Mouse (Mus musculus): ENCODE measurements around the gene Map2k2. TPM values are rescaled to one million over a fixed set of nuclear protein-coding genes. Genes with fewer than 3 reads are reported as not detected.
A peak's percentile ranks its signal among the peaks of the same experiment; 100 is the strongest.

Map2k2 gene
- polyA plus RNA-seq, 1 experiment from 2014 or later, result 167 TPM

DNA sequence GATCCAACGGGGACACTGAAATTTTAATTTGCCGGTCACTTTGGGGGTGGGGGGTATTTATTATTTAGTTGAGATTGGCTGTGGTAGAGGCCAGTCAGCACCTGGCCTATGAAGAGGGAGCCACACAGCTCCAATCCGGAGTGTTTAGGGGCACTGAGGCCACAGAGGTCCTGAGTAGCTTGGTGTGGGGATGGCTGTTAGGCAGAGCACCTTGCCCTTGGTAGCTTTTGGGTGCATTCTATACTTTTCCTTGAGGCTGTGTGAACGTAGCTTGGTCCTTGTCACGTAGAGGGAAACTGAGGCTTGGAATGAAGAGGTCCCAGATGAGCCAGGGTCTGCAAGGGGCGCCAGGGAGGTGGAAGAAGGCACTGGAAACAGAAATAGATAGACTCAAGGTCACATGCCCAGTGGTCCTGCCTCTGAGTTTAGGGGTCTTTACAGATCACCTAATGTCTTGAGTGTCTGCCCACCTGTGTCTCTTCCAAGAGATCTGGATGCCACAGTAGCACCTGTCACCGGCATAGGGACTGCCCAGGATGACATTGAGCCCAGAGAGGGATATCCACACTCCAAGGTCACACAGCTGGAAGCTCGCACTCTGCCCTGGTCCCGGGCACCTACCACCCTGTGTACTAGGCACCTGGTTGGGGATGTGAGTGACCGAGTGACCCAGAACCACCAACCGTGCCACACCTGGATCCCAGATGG is 33.3 kb downstream of the Map2k2 start:
- peak overlapping the region; percentile 99 for H3K4me3 ChIP-seq
- no peaks in the 10 kb centered on the region for H3K27me3 ChIP-seq (replicated peaks)
- no peak for ATAC-seq
- H3K9ac ChIP-seq, result peak overlapping the region; percentile 95
- no peaks in the 10 kb centered on the region for H3K9me3 ChIP-seq (replicated peaks)
- 52% methylated on average over 11 of the region's 11 CpGs for WGBS (ENCODE audit: insufficient replicate concordance)
- peak overlapping the region; percentile 99 for H3K4me2 ChIP-seq
- H3K4me1 ChIP-seq, result peaks cover 74% of the 10 kb centered on the region
- peak overlapping the region; percentile 89 for H3K27ac ChIP-seq
- H3K36me3 ChIP-seq, result peaks cover 57% of the 10 kb centered on the region

DNA sequence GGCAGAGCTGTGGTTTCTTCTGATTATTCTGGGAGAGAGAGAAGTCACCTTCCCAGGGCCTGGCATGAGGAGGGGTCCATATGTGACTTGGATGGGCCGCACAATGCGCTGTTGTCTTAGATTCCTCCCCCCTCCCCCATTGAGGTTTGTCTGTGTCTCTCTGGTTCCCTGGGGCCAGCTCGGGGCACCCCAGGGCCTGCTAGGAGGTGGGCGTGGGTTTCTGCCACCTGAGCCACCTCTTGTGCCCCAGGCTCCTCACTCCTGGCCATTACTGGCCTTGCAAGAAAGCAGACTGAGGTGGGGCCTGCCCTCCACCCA is 33.8 kb downstream of the Map2k2 start:
- Histone ChIP-seq H3K4me1 (peaks cover 73% of the 10 kb centered on the region), H3K4me2 (peak overlapping the region; percentile 99), H3K36me3 (peaks cover 62% of the 10 kb centered on the region), H3K4me3 (peak overlapping the region; percentile 99), H3K27me3 (replicated peaks) (no peaks in the 10 kb centered on the region), H3K9me3 (replicated peaks) (no peaks in the 10 kb centered on the region), H3K27ac (peak overlapping the region; percentile 89), H3K9ac (peak overlapping the region; percentile 95)
- 49% methylated on average over 4 of the region's 4 CpGs for WGBS (ENCODE audit: insufficient replicate concordance)
- ATAC-seq, result no peak

DNA sequence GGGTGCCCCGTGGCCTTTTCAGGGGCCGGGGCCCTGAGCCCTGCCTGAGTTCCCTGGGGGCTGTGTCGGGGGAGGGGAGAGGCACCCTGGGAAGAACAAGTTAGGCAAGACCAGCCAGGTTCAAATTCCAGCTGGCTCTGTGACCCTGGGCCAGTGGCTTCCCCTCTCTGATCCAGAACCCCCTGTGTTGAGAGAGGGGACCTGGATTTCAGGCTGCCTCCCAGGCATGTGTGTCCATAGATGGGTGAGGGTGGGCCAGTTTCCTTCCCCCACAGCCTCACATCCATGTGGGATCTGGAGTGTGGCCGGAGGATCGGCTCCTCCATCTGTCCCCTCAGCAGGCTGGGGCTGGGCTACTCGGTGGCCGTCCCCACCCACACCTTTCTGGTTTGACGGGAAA is 34.3 kb downstream of the Map2k2 start:
- peaks cover 73% of the 10 kb centered on the region for H3K4me1 ChIP-seq
- ATAC-seq, result no peak

DNA sequence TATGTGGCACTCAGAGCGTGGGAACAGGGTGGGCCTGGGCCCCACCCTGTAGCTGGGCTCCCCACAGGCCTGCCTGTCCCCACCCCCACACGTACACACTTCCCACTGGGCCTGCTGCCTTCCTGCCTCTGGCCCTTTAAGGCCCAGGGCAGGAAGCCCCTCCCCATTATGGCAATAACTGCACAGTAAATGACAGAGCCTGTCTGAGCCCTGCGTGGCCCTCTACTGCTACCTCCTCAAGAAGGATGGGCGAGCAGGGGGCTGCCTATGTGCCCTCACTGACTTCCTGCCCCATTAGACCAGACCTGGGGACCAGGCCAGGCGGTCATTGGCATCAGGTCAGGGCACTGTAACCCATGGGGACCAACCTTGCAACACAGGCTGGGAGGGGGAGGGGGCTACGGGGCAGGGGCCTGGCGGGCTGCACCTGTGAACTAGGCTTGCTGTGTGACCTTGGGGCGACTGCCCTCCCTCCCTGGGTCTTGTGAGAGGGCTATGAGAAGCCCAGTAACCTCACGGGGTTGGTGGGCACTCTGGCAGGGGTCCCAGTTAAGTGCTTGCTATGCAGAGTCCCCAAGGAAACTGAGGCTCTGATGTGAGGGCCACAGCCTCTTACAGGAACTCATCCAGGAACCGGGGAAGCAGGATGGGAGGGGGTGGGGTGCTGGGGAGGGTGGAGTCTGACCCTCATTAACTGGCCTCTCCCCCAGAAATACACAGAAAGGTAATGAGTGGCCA is 35.2 kb downstream of the Map2k2 start:
- ATAC-seq, result no peak
- H3K4me1 ChIP-seq, result peaks cover 74% of the 10 kb centered on the region

More for the DNA sequence above, 34.3 kb downstream of the Map2k2 start:
- Histone ChIP-seq H3K9me3 (replicated peaks) (no peaks in the 10 kb centered on the region), H3K4me2 (peak overlapping the region; percentile 99), H3K36me3 (peaks cover 67% of the 10 kb centered on the region), H3K27me3 (replicated peaks) (no peaks in the 10 kb centered on the region), H3K27ac (peak overlapping the region; percentile 89), H3K4me3 (peak overlapping the region; percentile 99), H3K9ac (peak overlapping the region; percentile 95)
- 33% methylated on average over 8 of the region's 8 CpGs for WGBS (ENCODE audit: insufficient replicate concordance)

DNA sequence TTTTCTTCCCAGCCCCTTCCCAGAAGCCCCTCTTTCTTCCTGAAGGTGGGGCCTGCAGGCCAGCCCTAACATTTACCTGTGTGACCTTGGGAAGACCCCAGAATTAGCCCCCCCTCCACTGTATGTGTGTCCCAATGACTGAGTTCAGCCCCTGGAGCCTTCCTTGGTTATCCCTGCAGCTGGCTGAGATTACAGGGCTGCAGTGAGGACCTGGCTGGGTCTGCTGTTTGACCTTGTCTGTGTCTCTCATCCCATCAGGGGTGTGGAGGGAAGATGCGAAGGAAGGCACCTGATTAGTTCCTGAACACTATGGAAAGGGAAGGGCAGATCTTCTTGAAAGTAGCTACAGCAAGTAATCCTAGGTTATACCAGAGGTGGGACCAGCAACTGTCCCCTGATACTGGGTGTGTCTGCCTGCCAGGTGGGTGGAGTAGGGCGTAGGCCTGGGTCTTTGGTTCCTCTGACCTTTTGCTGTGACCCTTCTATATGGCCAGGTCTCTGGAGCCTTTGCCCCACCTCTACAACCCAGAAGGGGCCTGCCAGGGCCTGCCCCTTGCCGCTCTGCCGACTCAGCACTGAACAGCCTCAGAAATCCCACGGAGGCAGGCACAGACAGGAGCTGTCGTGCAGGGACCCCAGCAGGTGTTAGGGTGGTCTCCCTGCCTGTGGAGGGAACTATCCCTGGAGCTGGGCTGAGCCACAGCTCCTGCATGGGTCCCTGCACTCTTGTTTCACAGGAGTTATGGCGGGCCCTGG is 35.9 kb downstream of the Map2k2 start:
- ATAC-seq, result no peak
- peak overlapping the region; percentile 99 for H3K4me3 ChIP-seq
- peaks cover 83% of the 10 kb centered on the region for H3K36me3 ChIP-seq
- peaks cover 81% of the 10 kb centered on the region for H3K4me1 ChIP-seq
- peak overlapping the region; percentile 95 for H3K9ac ChIP-seq
- H3K4me2 ChIP-seq, result peak overlapping the region; percentile 99
- peak overlapping the region; percentile 89 for H3K27ac ChIP-seq
- H3K27me3 ChIP-seq (replicated peaks), result no peaks in the 10 kb centered on the region
- WGBS (ENCODE audit: insufficient replicate concordance), result 77% methylated on average over 7 of the region's 7 CpGs
- H3K9me3 ChIP-seq (replicated peaks), result no peaks in the 10 kb centered on the region

More for the DNA sequence above, 35.2 kb downstream of the Map2k2 start:
- Histone ChIP-seq H3K9ac (peak overlapping the region; percentile 95), H3K27ac (peak overlapping the region; percentile 89), H3K4me2 (peak overlapping the region; percentile 99), H3K27me3 (replicated peaks) (no peaks in the 10 kb centered on the region), H3K9me3 (replicated peaks) (no peaks in the 10 kb centered on the region), H3K36me3 (peaks cover 76% of the 10 kb centered on the region), H3K4me3 (peak overlapping the region; percentile 99)
- 47% methylated on average over 10 of the region's 10 CpGs for WGBS (ENCODE audit: insufficient replicate concordance)

DNA sequence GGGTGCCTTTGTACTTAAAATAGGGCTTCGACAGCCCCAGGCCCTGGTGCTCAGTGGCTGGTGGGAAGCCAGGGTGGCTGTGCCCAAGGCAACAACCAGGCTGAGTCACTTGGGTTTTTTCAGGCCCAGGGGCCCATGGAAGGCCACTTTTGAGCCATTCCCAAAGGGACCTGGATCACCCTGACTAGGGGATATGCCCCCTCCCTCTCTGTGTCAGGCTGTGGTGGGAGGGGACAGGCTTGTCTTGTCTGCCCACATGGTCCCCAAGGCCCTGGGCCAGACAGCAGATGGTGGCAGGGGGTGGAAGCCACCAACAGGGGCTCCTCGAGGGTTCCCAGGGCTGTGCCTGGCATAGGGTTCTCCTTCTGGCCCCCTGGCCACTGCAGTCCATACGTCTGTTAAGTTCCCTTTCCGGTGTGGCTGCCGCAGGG is 36.9 kb downstream of the Map2k2 start:
- 78% methylated on average over 5 of the region's 5 CpGs for WGBS (ENCODE audit: insufficient replicate concordance)
- ATAC-seq, result no peak
- peaks cover 85% of the 10 kb centered on the region for H3K4me1 ChIP-seq
- peak overlapping the region; percentile 99; the same call in 1 of the 2 replicates for H3K4me2 ChIP-seq
- H3K27ac ChIP-seq, result peak overlapping the region; percentile 89
- no peak overlapping the region for H3K4me3 ChIP-seq
- H3K36me3 ChIP-seq, result peaks cover 92% of the 10 kb centered on the region
- H3K9ac ChIP-seq, result peak overlapping the region; percentile 95; the same call in 1 of the 2 replicates
- H3K9me3 ChIP-seq (replicated peaks), result no peaks in the 10 kb centered on the region
- H3K27me3 ChIP-seq (replicated peaks), result no peaks in the 10 kb centered on the region

DNA sequence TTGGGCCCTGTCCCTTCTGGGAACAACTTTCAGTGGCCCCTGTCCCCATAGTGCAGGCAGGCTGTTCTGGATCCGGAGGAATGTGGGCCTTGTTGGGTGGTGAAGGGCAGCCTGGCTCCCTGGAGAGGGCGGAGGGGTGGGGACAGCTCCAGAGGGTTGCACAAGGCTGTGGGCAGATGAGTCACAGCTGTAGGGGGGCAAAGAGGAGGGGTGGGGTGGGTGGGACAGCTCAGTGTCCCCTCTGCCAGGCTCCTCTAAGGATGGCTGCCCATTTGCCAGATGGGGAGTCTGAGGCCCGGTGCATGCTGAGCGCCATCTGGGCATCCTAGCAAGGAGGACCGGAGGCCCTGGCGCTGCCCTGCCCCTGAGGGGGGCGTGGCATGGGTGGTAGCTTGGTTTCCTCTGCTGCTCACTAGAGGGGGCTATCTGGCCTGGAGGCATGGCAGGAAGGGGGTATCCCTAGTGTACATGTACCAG is 37.5 kb downstream of the Map2k2 start:
- no peaks in the 10 kb centered on the region for H3K9me3 ChIP-seq (replicated peaks)
- H3K27me3 ChIP-seq (replicated peaks), result no peaks in the 10 kb centered on the region
- 87% methylated on average over 7 of the region's 7 CpGs for WGBS (ENCODE audit: insufficient replicate concordance)
- no peak for ATAC-seq
- peaks cover 99% of the 10 kb centered on the region for H3K36me3 ChIP-seq
- H3K4me1 ChIP-seq, result peaks cover 85% of the 10 kb centered on the region
- H3K9ac ChIP-seq, result no peak overlapping the region
- 0 out of 2 replicates have a peak overlapping the region, but pooled peaks have one; percentile 89 for H3K27ac ChIP-seq
- no peak overlapping the region for H3K4me3 ChIP-seq
- no peak overlapping the region for H3K4me2 ChIP-seq

DNA sequence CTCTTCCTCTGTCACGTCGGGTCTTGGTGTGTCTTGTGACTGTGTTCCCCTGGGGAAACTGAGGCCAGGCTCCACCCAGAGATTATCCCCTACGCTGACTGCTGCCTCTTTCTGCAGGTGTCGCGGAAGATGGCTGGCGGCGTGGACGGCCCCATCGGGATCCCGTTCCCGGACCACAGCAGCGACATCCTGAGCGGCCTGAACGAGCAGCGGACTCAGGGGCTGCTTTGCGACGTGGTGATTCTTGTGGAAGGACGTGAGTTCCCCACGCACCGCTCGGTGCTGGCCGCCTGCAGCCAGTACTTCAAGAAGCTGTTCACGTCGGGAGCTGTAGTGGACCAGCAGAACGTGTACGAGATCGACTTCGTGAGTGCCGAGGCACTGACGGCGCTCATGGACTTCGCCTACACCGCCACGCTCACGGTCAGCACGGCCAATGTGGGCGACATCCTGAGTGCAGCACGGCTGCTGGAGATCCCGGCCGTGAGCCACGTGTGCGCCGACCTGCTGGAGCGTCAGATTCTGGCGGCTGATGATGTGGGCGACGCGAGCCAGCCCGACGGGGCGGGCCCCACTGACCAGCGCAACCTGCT is 38.2 kb downstream of the Map2k2 start:
- Histone ChIP-seq H3K36me3 (peaks cover 100% of the 10 kb centered on the region), H3K27ac (no peak overlapping the region), H3K4me3 (no peak overlapping the region), H3K4me1 (peaks cover 78% of the 10 kb centered on the region), H3K9me3 (replicated peaks) (no peaks in the 10 kb centered on the region), H3K9ac (no peak overlapping the region), H3K4me2 (no peak overlapping the region), H3K27me3 (replicated peaks) (no peaks in the 10 kb centered on the region)
- ATAC-seq, result no peak
- 96% methylated on average over 52 of the region's 52 CpGs for WGBS (ENCODE audit: insufficient replicate concordance)

DNA sequence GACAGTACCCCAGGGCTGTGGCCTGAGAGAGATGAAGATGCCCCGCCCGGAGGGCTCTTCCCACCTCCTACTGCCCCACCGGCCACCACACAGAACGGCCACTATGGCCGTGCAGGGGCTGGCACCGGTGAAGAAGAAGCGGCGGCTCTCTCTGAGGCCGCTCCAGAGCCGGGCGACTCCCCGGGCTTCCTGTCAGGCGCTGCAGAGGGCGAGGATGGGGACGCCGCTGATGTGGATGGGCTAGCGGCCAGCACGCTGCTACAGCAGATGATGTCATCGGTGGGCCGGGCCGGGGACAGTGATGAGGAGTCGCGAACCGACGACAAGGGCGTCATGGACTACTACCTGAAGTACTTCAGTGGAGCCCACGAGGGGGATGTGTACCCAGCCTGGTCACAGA is 39.0 kb downstream of the Map2k2 start:
- 89% methylated on average over 27 of the region's 27 CpGs for WGBS (ENCODE audit: insufficient replicate concordance)
- H3K4me3 ChIP-seq, result no peak overlapping the region
- H3K9ac ChIP-seq, result no peak overlapping the region
- H3K4me1 ChIP-seq, result peaks cover 73% of the 10 kb centered on the region
- no peak overlapping the region for H3K27ac ChIP-seq
- H3K9me3 ChIP-seq (replicated peaks), result no peaks in the 10 kb centered on the region
- no peak for ATAC-seq
- no peaks in the 10 kb centered on the region for H3K27me3 ChIP-seq (replicated peaks)
- no peak overlapping the region for H3K4me2 ChIP-seq
- H3K36me3 ChIP-seq, result peaks cover 100% of the 10 kb centered on the region

DNA sequence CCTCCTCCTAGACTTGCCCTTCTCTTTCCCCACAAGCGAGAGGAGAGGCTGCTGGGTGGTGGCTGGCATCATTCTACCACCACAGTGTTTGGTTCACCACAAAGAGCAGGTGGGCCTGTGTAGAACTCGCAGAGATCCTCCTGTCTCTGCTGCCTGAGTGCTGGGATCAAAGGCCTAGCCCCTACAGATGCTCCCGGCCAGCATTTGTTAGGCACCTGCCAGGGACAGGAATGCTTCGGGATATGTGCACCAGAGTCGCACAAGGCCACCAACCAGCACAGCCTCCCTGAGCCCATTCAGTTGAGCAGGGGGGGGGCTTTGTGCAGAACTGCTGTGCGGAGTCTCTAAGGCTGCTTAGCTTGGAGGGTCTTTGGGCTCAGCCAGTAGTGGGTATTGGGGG is 39.6 kb downstream of the Map2k2 start:
- no peak overlapping the region for H3K4me3 ChIP-seq
- no peaks in the 10 kb centered on the region for H3K9me3 ChIP-seq (replicated peaks)
- H3K9ac ChIP-seq, result no peak overlapping the region
- WGBS (ENCODE audit: insufficient replicate concordance), result 87% methylated on average over 6 of the region's 6 CpGs
- no peak for ATAC-seq
- H3K36me3 ChIP-seq, result peaks cover 100% of the 10 kb centered on the region
- peaks cover 73% of the 10 kb centered on the region for H3K4me1 ChIP-seq
- no peak overlapping the region for H3K27ac ChIP-seq
- peak overlapping the region; percentile 23; the same call in 1 of the 2 replicates for H3K4me2 ChIP-seq
- H3K27me3 ChIP-seq (replicated peaks), result no peaks in the 10 kb centered on the region

DNA sequence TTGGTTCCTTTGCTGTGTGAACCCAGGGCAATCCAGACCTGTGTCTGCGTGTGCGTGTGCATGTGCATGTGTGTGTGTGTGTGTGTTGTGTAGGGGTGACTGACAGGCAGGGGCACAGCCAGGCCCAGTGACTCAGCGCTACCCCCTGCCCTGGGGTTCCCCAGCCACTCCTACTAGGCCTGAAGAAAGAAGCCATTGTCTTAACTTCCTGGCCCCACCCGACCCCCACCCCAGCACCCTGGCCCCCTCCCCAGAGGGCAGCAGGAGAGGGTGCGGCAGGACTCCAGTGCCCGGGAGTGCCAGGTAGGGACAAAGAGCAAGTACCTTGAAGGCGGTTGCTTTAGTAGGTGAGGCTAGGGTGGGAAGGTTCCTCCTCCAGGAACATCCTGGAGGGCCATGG is 40.1 kb downstream of the Map2k2 start:
- peak overlapping the region; percentile 23; the same call in 1 of the 2 replicates for H3K4me2 ChIP-seq
- no peaks in the 10 kb centered on the region for H3K27me3 ChIP-seq (replicated peaks)
- H3K4me1 ChIP-seq, result peaks cover 71% of the 10 kb centered on the region
- H3K27ac ChIP-seq, result peak overlapping the region; percentile 46; the same call in 1 of the 2 replicates
- H3K4me3 ChIP-seq, result no peak overlapping the region
- H3K9ac ChIP-seq, result no peak overlapping the region
- no peak for ATAC-seq
- no peaks in the 10 kb centered on the region for H3K9me3 ChIP-seq (replicated peaks)
- peaks cover 100% of the 10 kb centered on the region for H3K36me3 ChIP-seq
- 79% methylated on average over 7 of the region's 7 CpGs for WGBS (ENCODE audit: insufficient replicate concordance)
